Mouse (Mus musculus) intestine, embryonic 15.5 days (tissue): ENCODE data around the gene Nr1h2. TPM values are rescaled to one million over a fixed set of nuclear protein-coding genes. Genes with fewer than 3 reads are reported as not detected.

Source experiments
- ATAC-seq: fragments of 200-750 bp; cut with Nextera tagmentation; 2 replicates; pipeline ENCODE4 v1.8.0; 2017; ENCODE audit warnings: moderate TSS enrichment, moderate library complexity
- H3K27ac ChIP-seq: fragments of 300-500 bp; sonication (generic); 2 replicates; pipeline ENCODE4 v1.5.1; 2015; ENCODE audit warnings: mild to moderate bottlenecking, inconsistent platforms
- H3K27me3 ChIP-seq: fragments of 300-500 bp; sonication (generic); replicated peaks from 2 replicates; pipeline ENCODE4 v1.6.1; 2015; ENCODE audit warnings: inconsistent platforms
- H3K36me3 ChIP-seq: fragments of 300-500 bp; sonication (generic); 2 replicates; pipeline ENCODE4 v1.6.1; 2015; ENCODE audit warnings: inconsistent platforms
- H3K4me1 ChIP-seq: fragments of 300-500 bp; sonication (generic); replicated peaks from 2 replicates; pipeline ENCODE4 v1.6.1; 2015; ENCODE audit warnings: inconsistent platforms
- H3K4me2 ChIP-seq: fragments of 300-500 bp; sonication (generic); replicated peaks from 2 replicates; pipeline ENCODE4 v1.6.1; 2015; ENCODE audit warnings: mild to moderate bottlenecking, inconsistent platforms
- H3K4me3 ChIP-seq: fragments of 300-500 bp; sonication (generic); replicated peaks from 2 replicates; pipeline ENCODE4 v1.5.1; 2015; ENCODE audit warnings: inconsistent platforms
- H3K9ac ChIP-seq: fragments of 300-500 bp; sonication (generic); 2 replicates; pipeline ENCODE4 v1.6.1; 2015; ENCODE audit warnings: inconsistent platforms
- H3K9me3 ChIP-seq: fragments of 300-500 bp; sonication (generic); 2 replicates; pipeline ENCODE4 v1.6.1; 2016; ENCODE audit warnings: inconsistent platforms
- WGBS: fragments of 180-500 bp; shearing (Covaris S2); methylation state at CpG from one replicate; pipeline ENCODE4 v1.1.7; 2015; 5-methylcytosine and 5-hydroxymethylcytosine counted together
- polyA plus RNA-seq: library from polyadenylated mRNA; unstranded; fragments of >200 nt; fragmentation: Nextera tagmentation; extraction: Ambion mirVana; gene quantifications from 2 replicates; pipeline ENCODE4 v1.2.1, GENCODE M21; 2015

Nr1h2 gene
- polyA plus RNA-seq, 1 experiment from 2014 or later: 66.3 TPM

DNA sequence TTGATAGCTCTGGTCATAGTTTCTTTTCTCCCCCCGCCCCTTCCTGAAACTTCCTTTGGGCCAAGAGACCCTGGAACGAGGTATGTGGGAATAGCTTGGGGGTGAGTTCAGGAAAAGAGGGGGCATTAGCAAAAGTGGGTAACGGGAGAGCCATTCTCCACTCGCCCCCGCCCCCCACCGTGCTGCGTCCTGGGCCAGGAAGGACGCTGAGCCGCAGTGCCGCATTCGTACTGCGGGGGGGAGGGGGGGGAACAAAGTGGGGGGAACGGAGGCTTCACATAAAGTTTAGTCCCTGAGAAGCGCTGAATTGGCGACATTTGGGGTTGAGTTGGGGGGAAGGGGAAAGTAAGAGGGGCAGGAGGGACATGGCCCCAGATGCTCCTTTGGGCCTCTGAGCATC lies 39.3 kb upstream of the Nr1h2 start:
- H3K27me3 ChIP-seq: peaks cover 38% of the 10 kb centered on the region
- no peaks in the 10 kb centered on the region for H3K36me3 ChIP-seq
- H3K9me3 ChIP-seq: no peaks in the 10 kb centered on the region
- H3K4me1 ChIP-seq: peaks cover 28% of the 10 kb centered on the region
- H3K27ac ChIP-seq: no peak overlapping the region
- 6% methylated on average over 15 of the region's 15 CpGs for WGBS
- H3K4me2 ChIP-seq: no peak overlapping the region
- no peak for ATAC-seq
- no peak overlapping the region for H3K4me3 ChIP-seq
- no peak overlapping the region for H3K9ac ChIP-seq

- peak overlapping the region; percentile 42; the same call in 1 of the 2 replicates for H3K9ac ChIP-seq
- H3K4me3 ChIP-seq: peak overlapping the region; percentile 58
- no peak for ATAC-seq
- peaks cover 32% of the 10 kb centered on the region for H3K4me1 ChIP-seq
- no peaks in the 10 kb centered on the region for H3K36me3 ChIP-seq
- H3K27me3 ChIP-seq: peaks cover 53% of the 10 kb centered on the region
- H3K4me2 ChIP-seq: peak overlapping the region; percentile 99
- WGBS: under 1% methylated on average over 59 of the region's 60 CpGs
- no peaks in the 10 kb centered on the region for H3K9me3 ChIP-seq
- H3K27ac ChIP-seq: no peak overlapping the region
Measured at GRCm38 (mm10) chr7:44591348-44592116, 37.8 kb upstream of the Nr1h2 start.

GRCm38 (mm10) chr7:44590402-44591347 lies 36.9 kb upstream of the Nr1h2 start, which contains the start of gene Kcnc3:
Gene Kcnc3 (plus strand): TSS chr7:44590664.
- no peak within 1 kb of the TSS for H3K27ac ChIP-seq
- H3K4me2 ChIP-seq: peak within 1 kb of the TSS; percentile 99
- H3K4me3 ChIP-seq: peak within 1 kb of the TSS; percentile 58
- H3K9me3 ChIP-seq: no peaks in the 10 kb centered on the region
- ATAC-seq: peak; percentile 94
- WGBS: under 1% methylated on average over 72 of the region's 80 CpGs
- peaks cover 32% of the 10 kb centered on the region for H3K4me1 ChIP-seq
- no peaks in the 10 kb centered on the region for H3K36me3 ChIP-seq
- H3K27me3 ChIP-seq: peaks cover 62% of the 10 kb centered on the region
- peak within 1 kb of the TSS; percentile 42 for H3K9ac ChIP-seq

DNA sequence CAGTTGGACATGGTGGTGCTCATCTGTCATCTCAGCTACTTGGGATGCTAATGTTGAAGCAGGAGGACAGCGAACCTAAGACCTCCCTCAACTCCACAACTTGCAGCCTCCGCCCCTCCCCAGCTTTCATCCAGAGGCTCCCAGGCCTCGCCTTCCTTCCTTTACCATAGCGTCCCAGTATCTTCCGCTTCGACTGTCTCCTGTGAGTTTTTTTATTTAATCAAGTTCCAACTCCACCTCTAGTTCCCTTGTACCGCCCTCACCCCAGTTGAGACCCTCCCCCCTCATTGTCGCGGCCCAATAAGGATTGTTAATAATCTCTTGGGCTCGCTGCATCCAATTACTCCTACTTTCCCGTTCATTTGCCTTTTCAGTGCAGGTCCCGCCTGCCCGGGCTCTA lies 36.2 kb upstream of the Nr1h2 start:
- ATAC-seq: no peak
- Histone ChIP-seq H3K9ac (no peak overlapping the region), H3K27me3 (peaks cover 69% of the 10 kb centered on the region), H3K36me3 (no peaks in the 10 kb centered on the region), H3K9me3 (no peaks in the 10 kb centered on the region), H3K27ac (no peak overlapping the region), H3K4me3 (peak overlapping the region; percentile 58; the same call in 1 of the 2 replicates), H3K4me1 (peaks cover 32% of the 10 kb centered on the region), H3K4me2 (peak overlapping the region; percentile 99)
- 4% methylated on average over 13 of the region's 13 CpGs for WGBS

DNA sequence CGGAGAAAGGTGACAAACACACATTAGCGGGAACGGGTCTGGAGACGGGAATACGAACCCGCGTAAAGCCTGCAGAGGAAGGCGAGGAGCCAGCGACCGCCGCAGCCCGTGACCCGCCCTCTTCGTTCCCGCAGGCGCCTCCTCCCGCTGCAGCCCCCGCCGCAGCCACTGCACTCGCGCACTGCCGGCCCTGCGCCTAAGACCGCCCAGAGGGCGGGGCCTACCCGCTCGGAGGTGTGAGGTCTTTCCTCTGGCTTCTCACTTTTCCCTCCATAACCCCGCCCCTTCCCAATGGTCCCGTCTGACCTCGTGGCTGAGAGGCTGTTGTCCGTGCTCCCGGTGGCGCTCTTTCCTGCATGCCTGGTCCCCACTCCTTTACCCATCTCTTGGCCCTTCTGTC lies 35.4 kb upstream of the Nr1h2 start:
- H3K4me3 ChIP-seq: peak overlapping the region; percentile 36
- no peaks in the 10 kb centered on the region for H3K36me3 ChIP-seq
- WGBS: under 1% methylated on average over 25 of the region's 33 CpGs
- H3K4me1 ChIP-seq: peaks cover 32% of the 10 kb centered on the region
- H3K27ac ChIP-seq: no peak overlapping the region
- peaks cover 70% of the 10 kb centered on the region for H3K27me3 ChIP-seq
- peak overlapping the region; percentile 68 for H3K4me2 ChIP-seq
- H3K9me3 ChIP-seq: no peaks in the 10 kb centered on the region
- H3K9ac ChIP-seq: peak overlapping the region; percentile 6; the same call in 1 of the 2 replicates
- ATAC-seq: peak; percentile 56

- no peak overlapping the region for H3K9ac ChIP-seq
- H3K4me1 ChIP-seq: peaks cover 30% of the 10 kb centered on the region
- 5% methylated on average over 12 of the region's 12 CpGs for WGBS
- ATAC-seq: no peak
- peak overlapping the region; percentile 9; the same call in 1 of the 2 replicates for H3K4me3 ChIP-seq
- H3K36me3 ChIP-seq: no peaks in the 10 kb centered on the region
- no peaks in the 10 kb centered on the region for H3K9me3 ChIP-seq
- no peak overlapping the region for H3K27ac ChIP-seq
- peaks cover 65% of the 10 kb centered on the region for H3K27me3 ChIP-seq
- peak overlapping the region; percentile 68 for H3K4me2 ChIP-seq
Measured at GRCm38 (mm10) chr7:44588338-44588737, 34.6 kb upstream of the Nr1h2 start.

GRCm38 (mm10) chr7:44587676-44588075 lies 33.9 kb upstream of the Nr1h2 start:
- H3K9me3 ChIP-seq: no peaks in the 10 kb centered on the region
- no peak overlapping the region for H3K27ac ChIP-seq
- 35% methylated on average over 6 of the region's 6 CpGs for WGBS
- H3K36me3 ChIP-seq: no peaks in the 10 kb centered on the region
- no peak overlapping the region for H3K4me2 ChIP-seq
- no peak overlapping the region for H3K9ac ChIP-seq
- H3K4me3 ChIP-seq: no peak overlapping the region
- ATAC-seq: no peak
- peaks cover 30% of the 10 kb centered on the region for H3K4me1 ChIP-seq
- peaks cover 59% of the 10 kb centered on the region for H3K27me3 ChIP-seq

- Histone ChIP-seq H3K4me1 (peaks cover 29% of the 10 kb centered on the region), H3K4me2 (peak overlapping the region; percentile 40), H3K9me3 (no peaks in the 10 kb centered on the region), H3K36me3 (no peaks in the 10 kb centered on the region), H3K4me3 (peak overlapping the region; percentile 17), H3K27ac (no peak overlapping the region), H3K27me3 (peaks cover 55% of the 10 kb centered on the region), H3K9ac (no peak overlapping the region)
- no peak for ATAC-seq
- 1% methylated on average over 18 of the region's 18 CpGs for WGBS
Measured at GRCm38 (mm10) chr7:44586930-44587329, 33.2 kb upstream of the Nr1h2 start.

- no peak for ATAC-seq
- no peaks in the 10 kb centered on the region for H3K36me3 ChIP-seq
- H3K9ac ChIP-seq: no peak overlapping the region
- no peaks in the 10 kb centered on the region for H3K9me3 ChIP-seq
- H3K4me3 ChIP-seq: peak overlapping the region; percentile 17
- 13% methylated on average over 19 of the region's 19 CpGs for WGBS
- peaks cover 24% of the 10 kb centered on the region for H3K4me1 ChIP-seq
- H3K27me3 ChIP-seq: peaks cover 51% of the 10 kb centered on the region
- H3K4me2 ChIP-seq: peak overlapping the region; percentile 40
- H3K27ac ChIP-seq: no peak overlapping the region
Measured at GRCm38 (mm10) chr7:44586518-44586917, 32.8 kb upstream of the Nr1h2 start.

- peaks cover 48% of the 10 kb centered on the region for H3K27me3 ChIP-seq
Measured at GRCm38 (mm10) chr7:44585606-44586005, 31.9 kb upstream of the Nr1h2 start.

DNA sequence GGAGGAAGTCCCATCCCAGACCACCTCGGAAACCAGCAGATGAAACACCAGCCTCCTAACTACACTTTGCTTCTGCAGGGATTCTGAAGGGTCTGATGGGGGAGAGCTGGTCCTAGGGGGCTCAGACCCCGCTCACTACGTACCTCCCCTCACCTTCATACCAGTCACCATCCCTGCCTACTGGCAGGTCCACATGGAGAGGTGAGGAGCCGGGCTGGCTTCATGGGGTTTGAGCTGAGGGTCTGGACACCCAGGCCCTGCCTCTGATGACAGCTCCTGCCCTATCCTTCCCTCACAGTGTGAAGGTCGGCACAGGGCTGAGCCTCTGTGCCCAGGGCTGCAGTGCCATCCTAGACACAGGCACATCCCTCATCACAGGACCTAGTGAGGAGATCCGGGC lies 31.2 kb upstream of the Nr1h2 start:
- H3K27ac ChIP-seq: no peak overlapping the region
- H3K36me3 ChIP-seq: no peaks in the 10 kb centered on the region
- 84% methylated on average over 6 of the region's 6 CpGs for WGBS
- H3K4me1 ChIP-seq: peaks cover 10% of the 10 kb centered on the region
- H3K27me3 ChIP-seq: peaks cover 51% of the 10 kb centered on the region
- H3K4me3 ChIP-seq: no peak overlapping the region
- H3K4me2 ChIP-seq: no peak overlapping the region
- no peak overlapping the region for H3K9ac ChIP-seq
- no peaks in the 10 kb centered on the region for H3K9me3 ChIP-seq
- no peak for ATAC-seq

More at GRCm38 (mm10) chr7:44585606-44586005, 31.9 kb upstream of the Nr1h2 start:
- no peaks in the 10 kb centered on the region for H3K9me3 ChIP-seq
- no peak overlapping the region for H3K9ac ChIP-seq
- ATAC-seq: no peak
- no peaks in the 10 kb centered on the region for H3K36me3 ChIP-seq
- no peak overlapping the region for H3K4me2 ChIP-seq
- 92% methylated on average over 6 of the region's 6 CpGs for WGBS
- H3K4me1 ChIP-seq: peaks cover 16% of the 10 kb centered on the region
- no peak overlapping the region for H3K27ac ChIP-seq
- no peak overlapping the region for H3K4me3 ChIP-seq

GRCm38 (mm10) chr7:44584265-44584804 lies 30.6 kb upstream of the Nr1h2 start:
- H3K4me1 ChIP-seq: peaks cover 8% of the 10 kb centered on the region
- H3K27ac ChIP-seq: no peak overlapping the region
- WGBS: 72% methylated on average over 4 of the region's 4 CpGs
- H3K27me3 ChIP-seq: peaks cover 51% of the 10 kb centered on the region
- H3K36me3 ChIP-seq: no peaks in the 10 kb centered on the region
- no peak overlapping the region for H3K9ac ChIP-seq
- H3K4me3 ChIP-seq: no peak overlapping the region
- H3K9me3 ChIP-seq: no peaks in the 10 kb centered on the region
- ATAC-seq: no peak
- no peak overlapping the region for H3K4me2 ChIP-seq
